Mouse (Mus musculus) midbrain, embryonic 15.5 days (tissue): ENCODE results near the gene Lce3c. TPM values are rescaled to one million over a fixed set of nuclear protein-coding genes. Genes with fewer than 3 reads are reported as not detected.

Experiments used
- ATAC-seq: fragments of 200-750 bp; cut with Nextera tagmentation; replicated peaks from 2 replicates; pipeline ENCODE4 v1.8.0; 2017; ENCODE audit warnings: moderate TSS enrichment
- H3K27ac ChIP-seq: fragments of 300-500 bp; sonication (generic); 2 replicates; pipeline ENCODE4 v1.5.1; 2015; ENCODE audit warnings: mild to moderate bottlenecking, inconsistent platforms
- H3K27me3 ChIP-seq: fragments of 300-500 bp; sonication (generic); replicated peaks from 2 replicates; pipeline ENCODE4 v1.6.1; 2015; ENCODE audit warnings: inconsistent platforms
- H3K36me3 ChIP-seq: fragments of 300-500 bp; sonication (generic); replicated peaks from 2 replicates; pipeline ENCODE4 v1.6.1; 2015; ENCODE audit warnings: inconsistent platforms
- H3K4me1 ChIP-seq: fragments of 300-500 bp; sonication (generic); 2 replicates; pipeline ENCODE4 v1.6.1; 2015; ENCODE audit warnings: inconsistent platforms
- H3K4me2 ChIP-seq: fragments of 300-500 bp; sonication (generic); 2 replicates; pipeline ENCODE4 v1.6.1; 2015; ENCODE audit warnings: inconsistent platforms, mild to moderate bottlenecking, moderate library complexity
- H3K4me3 ChIP-seq: fragments of 300-500 bp; sonication (generic); 2 replicates; pipeline ENCODE4 v1.5.1; 2015; ENCODE audit warnings: mild to moderate bottlenecking, inconsistent platforms
- H3K9ac ChIP-seq: fragments of 300-500 bp; sonication (generic); 2 replicates; pipeline ENCODE4 v1.6.1; 2015; ENCODE audit warnings: mild to moderate bottlenecking, inconsistent platforms
- H3K9me3 ChIP-seq: fragments of 300-500 bp; sonication (generic); 2 replicates; pipeline ENCODE4 v1.6.1; 2016; ENCODE audit warnings: inconsistent platforms
- WGBS: fragments of 180-500 bp; shearing (Covaris S2); methylation state at CpG from one replicate; pipeline ENCODE4 v1.1.7; 2015; ENCODE audit warnings: mixed read lengths; 5-methylcytosine and 5-hydroxymethylcytosine counted together
- polyA plus RNA-seq: library from polyadenylated mRNA; unstranded; fragments of >200 nt; fragmentation: Nextera tagmentation; extraction: Ambion mirVana; gene quantifications from 2 replicates; pipeline ENCODE4 v1.2.1, GENCODE M21; 2015

The Lce3c gene
- not detected in 2 replicates for polyA plus RNA-seq

DNA sequence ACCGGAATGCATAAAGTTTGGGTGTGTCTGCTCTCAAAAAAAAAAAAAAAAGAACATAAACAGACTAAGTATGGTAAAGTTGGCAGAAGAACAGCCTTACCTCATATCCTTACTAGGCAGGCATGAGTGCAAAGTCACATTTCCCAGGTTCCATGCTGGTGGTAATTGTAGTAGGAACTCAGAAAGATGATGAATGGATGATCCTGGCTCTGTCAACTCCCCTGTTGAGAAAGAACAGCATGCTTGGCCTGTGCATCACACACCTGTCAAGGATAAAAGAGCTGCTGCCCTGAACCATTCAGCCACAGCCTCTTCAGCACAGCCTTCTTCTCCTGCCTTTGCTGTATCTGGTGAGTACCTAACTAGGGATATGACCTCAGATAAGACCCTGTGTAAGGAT, at the start of gene Lce3c:
Gene Lce3c (plus strand): TSS at position 301 of the 400 bp plus-strand sequence.
- 69% methylated on average over 1 of the region's 1 CpGs for WGBS
- Histone ChIP-seq H3K27me3 (no peaks in the 10 kb centered on the region), H3K36me3 (no peaks in the 10 kb centered on the region), H3K4me2 (no peak within 1 kb of the TSS), H3K9me3 (no peaks in the 10 kb centered on the region), H3K9ac (no peak within 1 kb of the TSS), H3K4me3 (no peak within 1 kb of the TSS), H3K4me1 (no peaks in the 10 kb centered on the region), H3K27ac (no peak within 1 kb of the TSS)
- no peak for ATAC-seq

DNA sequence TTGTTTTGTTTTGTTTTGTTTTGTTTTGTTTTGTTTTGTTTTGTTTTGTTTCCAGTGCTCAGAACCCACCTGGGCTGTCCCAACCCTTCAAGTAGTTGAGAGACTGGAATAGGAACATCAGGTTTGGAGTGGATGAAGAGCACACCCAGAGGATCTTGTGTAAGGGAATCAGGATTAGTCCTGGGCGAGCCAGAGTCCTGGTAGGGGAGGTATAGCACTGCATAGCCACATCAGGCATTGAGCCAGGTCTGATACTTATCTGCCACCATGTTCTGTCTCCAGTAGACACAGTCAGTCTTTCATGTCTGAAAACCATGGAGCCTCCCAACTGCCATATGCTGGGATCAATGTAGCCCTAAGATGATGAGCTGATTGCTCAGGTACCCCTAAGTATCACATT, 49.8 kb upstream of the Lce3c start:
- Histone ChIP-seq H3K9me3 (no peaks in the 10 kb centered on the region), H3K9ac (no peak overlapping the region), H3K36me3 (no peaks in the 10 kb centered on the region), H3K4me1 (no peaks in the 10 kb centered on the region), H3K4me2 (no peak overlapping the region), H3K27ac (no peak overlapping the region), H3K27me3 (no peaks in the 10 kb centered on the region), H3K4me3 (no peak overlapping the region)
- WGBS = 35% methylated on average over 1 of the region's 1 CpGs
- ATAC-seq = no peak

DNA sequence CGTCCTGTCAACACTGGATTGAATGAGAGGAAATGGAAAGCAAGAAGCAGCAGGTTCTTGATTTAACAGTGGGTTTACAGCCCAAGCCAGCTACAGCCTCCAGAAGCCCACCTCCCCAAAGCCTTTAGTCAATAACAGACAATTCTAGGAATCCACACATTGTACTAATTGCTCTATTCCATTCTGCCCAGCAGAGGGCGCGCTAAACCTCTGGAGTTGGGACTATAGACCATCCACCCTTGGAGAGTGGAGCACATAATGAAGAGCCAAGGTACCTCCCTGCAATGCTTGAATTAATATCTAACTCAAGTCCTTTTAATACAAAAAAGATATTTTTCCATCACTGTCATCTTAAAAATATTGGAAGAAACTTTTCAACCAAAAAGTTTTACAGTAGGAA, 41.3 kb upstream of the Lce3c start:
- WGBS = 25% methylated on average over 3 of the region's 3 CpGs
- no peaks in the 10 kb centered on the region for H3K27me3 ChIP-seq
- H3K4me1 ChIP-seq = no peaks in the 10 kb centered on the region
- H3K4me2 ChIP-seq = no peak overlapping the region
- no peak overlapping the region for H3K27ac ChIP-seq
- H3K9me3 ChIP-seq = no peaks in the 10 kb centered on the region
- no peak overlapping the region for H3K9ac ChIP-seq
- no peak for ATAC-seq
- H3K4me3 ChIP-seq = no peak overlapping the region
- no peaks in the 10 kb centered on the region for H3K36me3 ChIP-seq

DNA sequence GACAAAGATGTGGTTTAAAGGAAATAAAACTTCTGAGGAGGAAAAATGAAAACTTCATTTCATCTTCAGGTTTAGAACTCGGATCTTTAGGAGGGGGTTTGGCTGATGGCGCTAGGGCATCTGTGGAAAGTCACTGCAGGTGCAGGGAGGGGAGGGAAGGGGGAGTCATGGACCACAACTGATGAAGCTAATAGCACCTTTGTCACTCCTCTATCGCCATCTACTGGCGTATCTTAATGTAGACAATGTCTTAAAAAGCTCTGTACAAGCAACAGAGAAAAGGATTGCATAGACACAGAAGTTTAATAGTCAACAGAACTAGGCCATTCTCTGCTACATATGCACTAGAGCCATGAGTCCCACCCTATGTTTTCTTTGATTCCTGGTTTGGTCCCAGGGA, 40.6 kb upstream of the Lce3c start:
- Histone ChIP-seq H3K27me3 (no peaks in the 10 kb centered on the region), H3K4me2 (no peak overlapping the region), H3K9me3 (no peaks in the 10 kb centered on the region), H3K36me3 (no peaks in the 10 kb centered on the region), H3K9ac (no peak overlapping the region), H3K4me1 (no peaks in the 10 kb centered on the region), H3K27ac (no peak overlapping the region), H3K4me3 (no peak overlapping the region)
- peak; percentile 50; the same call in 1 of the 2 replicates for ATAC-seq
- 37% methylated on average over 4 of the region's 4 CpGs for WGBS

DNA sequence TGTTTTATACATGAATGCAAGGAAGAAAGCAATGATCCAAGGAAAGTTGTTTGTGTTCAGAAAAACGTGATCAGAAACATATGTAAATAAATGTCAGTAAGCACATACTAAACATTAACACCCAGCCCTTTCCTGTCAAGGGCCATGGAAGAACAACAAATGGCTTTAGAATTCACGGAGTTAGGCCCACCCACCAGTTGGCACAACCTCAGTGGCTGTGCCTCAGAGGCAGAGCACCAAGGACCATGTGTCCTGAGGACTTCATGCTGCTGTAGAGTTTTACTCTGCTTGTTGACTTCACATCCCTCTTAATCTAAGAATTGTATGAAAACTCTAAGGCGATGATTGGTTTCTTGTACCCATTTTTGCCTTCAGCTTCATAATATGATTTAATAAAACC, 39.1 kb upstream of the Lce3c start:
- Histone ChIP-seq H3K9ac (no peak overlapping the region), H3K4me1 (no peaks in the 10 kb centered on the region), H3K4me2 (no peak overlapping the region), H3K27me3 (no peaks in the 10 kb centered on the region), H3K9me3 (no peaks in the 10 kb centered on the region), H3K4me3 (no peak overlapping the region), H3K27ac (no peak overlapping the region), H3K36me3 (no peaks in the 10 kb centered on the region)
- no peak for ATAC-seq
- WGBS = 67% methylated on average over 3 of the region's 3 CpGs

DNA sequence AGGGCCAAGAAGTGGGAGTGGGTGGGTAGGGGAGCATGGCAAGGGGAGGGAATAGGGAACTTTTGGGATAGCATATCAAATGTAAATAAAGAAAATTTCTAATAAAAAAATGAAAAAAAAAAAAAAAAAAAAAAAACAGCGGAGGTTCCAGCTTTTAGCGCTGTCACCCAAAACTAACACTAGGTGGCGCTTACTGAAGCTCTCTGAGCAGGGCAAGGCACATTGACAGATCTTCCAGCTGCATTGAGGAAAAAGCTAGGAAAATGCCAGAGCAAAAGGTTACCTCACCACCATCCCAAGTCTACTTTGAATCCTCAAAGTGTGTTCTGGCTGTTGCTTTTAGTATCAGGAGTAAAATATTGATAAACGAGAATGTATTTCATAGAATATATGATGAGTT, 36.7 kb upstream of the Lce3c start:
- ATAC-seq = no peak; the same call in 1 of the 2 replicates
- Histone ChIP-seq H3K36me3 (no peaks in the 10 kb centered on the region), H3K27me3 (no peaks in the 10 kb centered on the region), H3K9ac (no peak overlapping the region), H3K4me1 (no peaks in the 10 kb centered on the region), H3K27ac (no peak overlapping the region), H3K9me3 (no peaks in the 10 kb centered on the region), H3K4me3 (no peak overlapping the region), H3K4me2 (no peak overlapping the region)
- 28% methylated on average over 4 of the region's 4 CpGs for WGBS

DNA sequence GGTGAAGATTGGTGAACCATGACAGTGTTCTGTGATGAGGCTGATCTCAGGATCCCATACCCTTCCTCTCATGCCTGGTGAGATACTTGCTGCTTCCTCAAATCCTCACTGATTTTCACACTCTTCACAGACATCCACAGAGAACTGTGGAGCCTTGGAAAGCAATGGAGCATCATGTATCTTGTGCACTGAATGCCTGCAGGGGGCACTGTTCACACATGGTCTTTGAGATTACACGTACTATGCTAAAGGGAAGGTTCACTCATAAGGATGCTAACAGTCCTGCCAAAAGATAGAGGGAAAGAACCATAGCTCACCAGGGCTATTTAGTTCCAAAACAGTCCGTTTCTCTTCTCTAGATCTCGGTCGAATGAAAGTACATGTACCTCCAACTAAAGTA, 23.9 kb upstream of the Lce3c start:
- no peak for ATAC-seq
- Histone ChIP-seq H3K27ac (no peak overlapping the region), H3K4me3 (no peak overlapping the region), H3K27me3 (no peaks in the 10 kb centered on the region), H3K4me1 (no peaks in the 10 kb centered on the region), H3K9ac (no peak overlapping the region), H3K36me3 (no peaks in the 10 kb centered on the region), H3K4me2 (no peak overlapping the region), H3K9me3 (no peaks in the 10 kb centered on the region)
- 59% methylated on average over 4 of the region's 4 CpGs for WGBS

DNA sequence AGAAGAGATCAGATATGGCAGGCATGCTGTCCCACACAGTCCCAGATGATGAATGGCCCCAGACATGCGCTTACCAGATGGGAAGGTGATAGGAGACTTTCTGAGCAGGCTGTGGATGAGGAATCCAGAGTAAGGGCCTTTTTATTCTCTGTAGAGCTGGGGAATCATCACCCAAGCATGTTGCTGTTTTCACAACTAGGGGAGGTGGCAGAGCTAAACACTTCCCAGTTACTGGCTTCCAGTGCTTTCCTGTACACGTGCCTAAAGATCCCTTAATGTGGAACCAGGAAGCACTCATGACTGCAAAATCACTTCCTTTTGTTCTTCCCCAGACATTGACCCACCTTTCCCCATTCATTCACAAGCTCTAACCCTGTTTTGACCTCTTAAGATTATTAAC, 18.2 kb upstream of the Lce3c start, which contains the start of gene Lce3a:
Gene Lce3a (minus strand): TSS at position 101 of the 400 bp plus-strand sequence.
- 80% methylated on average over 2 of the region's 2 CpGs for WGBS
- no peak within 1 kb of the TSS for H3K27ac ChIP-seq
- H3K36me3 ChIP-seq = no peaks in the 10 kb centered on the region
- no peaks in the 10 kb centered on the region for H3K4me1 ChIP-seq
- H3K9me3 ChIP-seq = no peaks in the 10 kb centered on the region
- H3K4me2 ChIP-seq = no peak within 1 kb of the TSS
- no peak within 1 kb of the TSS for H3K9ac ChIP-seq
- H3K27me3 ChIP-seq = no peaks in the 10 kb centered on the region
- H3K4me3 ChIP-seq = no peak within 1 kb of the TSS
- ATAC-seq = no peak

DNA sequence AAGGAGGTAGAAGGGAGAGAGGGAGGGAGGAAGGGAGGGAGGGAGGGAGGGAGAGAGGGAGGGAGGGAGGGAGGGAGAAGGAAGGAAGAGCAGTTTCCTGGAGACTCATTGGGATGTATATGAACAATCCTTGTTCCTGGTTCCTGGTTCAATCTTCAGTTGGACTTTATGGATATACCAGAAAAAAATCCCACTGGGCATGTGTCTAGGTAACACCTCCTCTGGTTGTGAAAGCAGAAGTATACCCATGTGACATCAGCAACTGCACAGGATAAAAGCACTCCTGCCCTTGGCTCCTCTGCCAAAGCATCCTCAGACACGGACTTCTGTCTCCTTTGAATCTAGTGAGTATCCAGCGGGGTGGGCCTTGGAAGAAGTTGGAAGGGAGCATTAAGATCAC, 11.6 kb upstream of the Lce3c start, which contains the start of gene Lce3b:
Gene Lce3b (plus strand): TSS at position 301 of the 400 bp plus-strand sequence.
- Histone ChIP-seq H3K4me3 (no peak within 1 kb of the TSS), H3K4me2 (no peak within 1 kb of the TSS), H3K27me3 (no peaks in the 10 kb centered on the region), H3K9ac (no peak within 1 kb of the TSS), H3K27ac (no peak within 1 kb of the TSS), H3K4me1 (no peaks in the 10 kb centered on the region), H3K36me3 (no peaks in the 10 kb centered on the region), H3K9me3 (no peaks in the 10 kb centered on the region)
- 62% methylated on average over 2 of the region's 2 CpGs for WGBS
- ATAC-seq = no peak

DNA sequence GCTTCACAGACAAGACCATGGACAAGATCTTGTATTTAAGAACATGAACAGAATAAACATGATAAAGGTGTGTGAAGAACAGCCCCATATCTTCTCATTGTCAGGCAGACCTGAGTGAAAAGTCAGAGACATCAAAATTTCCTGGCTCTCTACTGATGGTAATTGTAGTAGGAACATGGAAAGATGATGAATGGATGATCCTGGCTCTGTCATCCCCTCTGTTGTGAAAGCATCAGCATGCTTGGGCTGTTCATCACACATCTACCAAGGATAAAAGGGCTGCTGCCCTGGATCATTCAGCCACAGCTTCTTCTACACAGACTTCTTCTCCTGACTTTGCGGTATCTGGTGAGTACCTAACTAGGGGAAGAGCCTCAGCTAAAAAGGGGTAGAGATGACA, 12.8 kb downstream of the Lce3c start, which contains the start of gene Lce3d:
Gene Lce3d (plus strand): TSS at position 301 of the 400 bp plus-strand sequence.
- no peak within 1 kb of the TSS for H3K4me3 ChIP-seq
- no peaks in the 10 kb centered on the region for H3K4me1 ChIP-seq
- WGBS = 84% methylated on average over 1 of the region's 1 CpGs
- H3K9me3 ChIP-seq = no peaks in the 10 kb centered on the region
- H3K36me3 ChIP-seq = no peaks in the 10 kb centered on the region
- H3K27ac ChIP-seq = no peak within 1 kb of the TSS
- no peak for ATAC-seq
- H3K27me3 ChIP-seq = no peaks in the 10 kb centered on the region
- H3K4me2 ChIP-seq = no peak within 1 kb of the TSS
- no peak within 1 kb of the TSS for H3K9ac ChIP-seq

DNA sequence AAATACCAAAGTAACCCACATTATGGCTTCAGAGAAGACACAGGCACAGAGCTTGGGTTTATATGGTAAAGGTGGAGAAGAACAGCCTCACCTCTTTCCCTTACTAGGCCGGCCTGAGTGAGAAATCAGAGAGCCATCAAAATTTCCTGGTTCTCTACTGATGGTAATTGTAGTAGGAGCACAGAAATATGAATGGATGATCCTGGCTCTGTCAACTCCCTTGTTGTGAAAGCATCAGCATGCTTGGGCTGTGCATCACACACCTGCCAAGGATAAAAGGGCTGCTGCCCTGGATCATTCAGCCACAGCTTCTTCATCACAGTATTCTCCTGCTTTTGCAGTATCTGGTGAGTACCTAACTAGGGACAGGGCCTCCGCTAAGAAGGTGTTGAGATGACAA, 22.5 kb downstream of the Lce3c start, which contains the start of gene Lce3e:
Gene Lce3e (plus strand): TSS at position 301 of the 400 bp plus-strand sequence.
- Histone ChIP-seq H3K27me3 (no peaks in the 10 kb centered on the region), H3K27ac (no peak within 1 kb of the TSS), H3K4me1 (no peaks in the 10 kb centered on the region), H3K4me2 (no peak within 1 kb of the TSS), H3K4me3 (no peak within 1 kb of the TSS), H3K36me3 (no peaks in the 10 kb centered on the region), H3K9me3 (no peaks in the 10 kb centered on the region), H3K9ac (no peak within 1 kb of the TSS)
- WGBS = 89% methylated on average over 2 of the region's 2 CpGs
- ATAC-seq = no peak

DNA sequence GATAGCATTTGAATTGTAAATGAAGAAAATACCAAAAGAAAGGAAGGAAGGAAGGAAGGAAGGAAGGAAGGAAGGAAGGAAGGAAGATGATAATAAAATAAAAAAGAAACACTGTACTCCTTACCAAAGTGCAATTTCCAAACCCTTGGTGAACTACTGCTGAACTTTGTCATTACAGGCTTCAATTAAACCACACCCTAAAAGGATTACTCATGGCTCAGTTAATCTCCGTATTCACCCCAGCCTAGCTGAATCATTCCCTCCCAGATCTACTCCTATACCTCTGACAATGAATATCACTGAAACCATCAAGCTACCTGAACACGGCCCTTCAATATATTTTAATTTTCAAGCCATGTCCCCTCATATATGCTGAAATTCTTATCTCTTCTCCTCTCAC, 34.2 kb downstream of the Lce3c start:
- 56% methylated on average over 2 of the region's 2 CpGs for WGBS
- ATAC-seq = no peak
- H3K4me1 ChIP-seq = no peaks in the 10 kb centered on the region
- H3K27me3 ChIP-seq = no peaks in the 10 kb centered on the region
- H3K27ac ChIP-seq = no peak overlapping the region
- no peaks in the 10 kb centered on the region for H3K36me3 ChIP-seq
- no peak overlapping the region for H3K4me3 ChIP-seq
- H3K9ac ChIP-seq = no peak overlapping the region
- no peaks in the 10 kb centered on the region for H3K9me3 ChIP-seq
- H3K4me2 ChIP-seq = no peak overlapping the region

DNA sequence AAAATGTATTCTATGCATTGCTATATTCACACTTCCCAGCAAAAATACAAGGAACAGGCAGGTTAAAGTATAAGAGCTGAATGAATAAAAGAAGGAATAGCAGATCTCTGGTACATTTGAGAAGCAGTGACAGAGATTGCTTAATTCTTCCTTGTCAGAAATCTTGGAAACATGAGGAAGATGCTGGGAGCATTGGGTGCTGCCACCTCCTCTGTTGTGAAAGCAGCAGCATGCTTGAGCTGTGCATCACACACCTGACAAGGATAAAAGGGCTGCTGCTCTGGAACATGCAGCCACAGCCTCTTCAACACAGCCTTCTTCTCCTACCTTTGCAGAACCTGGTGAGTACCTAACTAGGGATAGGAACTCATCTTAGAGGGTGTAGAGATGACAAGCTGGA, 47.6 kb downstream of the Lce3c start, which contains the start of gene Lce3f:
Gene Lce3f (plus strand): TSS at position 301 of the 400 bp plus-strand sequence.
- Histone ChIP-seq H3K27me3 (no peaks in the 10 kb centered on the region), H3K4me2 (no peak within 1 kb of the TSS), H3K36me3 (no peaks in the 10 kb centered on the region), H3K9me3 (no peaks in the 10 kb centered on the region), H3K4me1 (no peaks in the 10 kb centered on the region), H3K4me3 (no peak within 1 kb of the TSS), H3K9ac (no peak within 1 kb of the TSS), H3K27ac (no peak within 1 kb of the TSS)
- no peak for ATAC-seq
